Mouse (Mus musculus) CH12.LX (cell line): Measurements from ENCODE around the gene Krt20. TPM values are rescaled to one million over a fixed set of nuclear protein-coding genes. Genes with fewer than 3 reads are reported as not detected.

Experiments
- polyA plus RNA-seq: library from polyadenylated mRNA; unstranded; fragments of >175 nt; gene quantifications from 2 replicates; pipeline ENCODE4 v1.2.1, GENCODE M21; 2012; ENCODE audit warnings: low read depth; ENCODE audit not compliant: insufficient read length
- total RNA-seq, 2 experiments: library from RNA; depleted of rRNA; stranded (reverse); fragments of 300-350 nt in 1 of 2; fragments of >200 nt in 1 of 2; gene quantifications; 2 replicates each; pipeline ENCODE4 v1.2.3; 2012 to 2014

Krt20 gene
- total and polyA plus RNA-seq, 3 experiments, result not detected

Other genes with a start within 250 kb of the Krt20 start
Only the 20 nearest of the 30 such genes appear.
- gene Krt24, start 152.9 kb downstream of the Krt20 start, total RNA-seq (2012; rRNA removed), result not detected in 2 replicates
- not detected in 2 replicates for gene Krt24, start 152.9 kb downstream of the Krt20 start, total RNA-seq (2014; rRNA removed)
- gene Krt24, start 152.9 kb downstream of the Krt20 start, polyA plus RNA-seq, result not detected in 2 replicates
- gene Krt25, start 115.2 kb downstream of the Krt20 start, total RNA-seq (2012; rRNA removed), result 0.42 and 1.0 TPM in 2 replicates
- 0.17 and 0.36 TPM in 2 replicates for gene Krt25, start 115.2 kb downstream of the Krt20 start, total RNA-seq (2014; rRNA removed)
- 0.69 and 0.75 TPM in 2 replicates for gene Krt25, start 115.2 kb downstream of the Krt20 start, polyA plus RNA-seq
- not detected in 2 replicates for gene Krt26, start 100.2 kb downstream of the Krt20 start, total RNA-seq (2012; rRNA removed)
- not detected in 2 replicates for gene Krt26, start 100.2 kb downstream of the Krt20 start, total RNA-seq (2014; rRNA removed)
- not detected in 2 replicates for gene Krt26, start 100.2 kb downstream of the Krt20 start, polyA plus RNA-seq
- not detected in 2 replicates for gene Krt27, start 87.0 kb downstream of the Krt20 start, total RNA-seq (2012; rRNA removed)
- not detected in 2 replicates for gene Krt27, start 87.0 kb downstream of the Krt20 start, total RNA-seq (2014; rRNA removed)
- not detected in 2 replicates for gene Krt27, start 87.0 kb downstream of the Krt20 start, polyA plus RNA-seq
- 0.13 TPM in 1 of 2 replicates, not detected in the other for gene Krt28, start 63.2 kb downstream of the Krt20 start, total RNA-seq (2012; rRNA removed)
- not detected in 2 replicates for gene Krt28, start 63.2 kb downstream of the Krt20 start, total RNA-seq (2014; rRNA removed)
- 0.14 and 0.27 TPM in 2 replicates for gene Krt28, start 63.2 kb downstream of the Krt20 start, polyA plus RNA-seq
- 3.0 and 3.4 TPM in 2 replicates for gene Krt10, start 48.8 kb downstream of the Krt20 start, total RNA-seq (2012; rRNA removed)
- 9.0 and 9.3 TPM in 2 replicates for gene Krt10, start 48.8 kb downstream of the Krt20 start, total RNA-seq (2014; rRNA removed)
- gene Krt10, start 48.8 kb downstream of the Krt20 start, polyA plus RNA-seq, result 12.2 and 15.3 TPM in 2 replicates
- not detected in 2 replicates for gene Krt12, start 15.9 kb downstream of the Krt20 start, total RNA-seq (2012; rRNA removed)
- gene Krt12, start 15.9 kb downstream of the Krt20 start, total RNA-seq (2014; rRNA removed), result not detected in 2 replicates
- not detected in 2 replicates for gene Krt12, start 15.9 kb downstream of the Krt20 start, polyA plus RNA-seq
- gene Krt23, start 55.0 kb upstream of the Krt20 start, total RNA-seq (2012; rRNA removed), result not detected in 2 replicates
- not detected in 2 replicates for gene Krt23, start 55.0 kb upstream of the Krt20 start, total RNA-seq (2014; rRNA removed)
- gene Krt23, start 55.0 kb upstream of the Krt20 start, polyA plus RNA-seq, result not detected in 2 replicates
- not detected in 2 replicates for gene Krt39, start 83.2 kb upstream of the Krt20 start, total RNA-seq (2012; rRNA removed)
- not detected in 2 replicates for gene Krt39, start 83.2 kb upstream of the Krt20 start, total RNA-seq (2014; rRNA removed)
- not detected in 2 replicates for gene Krt39, start 83.2 kb upstream of the Krt20 start, polyA plus RNA-seq
- gene Krt40, start 105.0 kb upstream of the Krt20 start, total RNA-seq (2012; rRNA removed), result not detected in 2 replicates
- not detected in 2 replicates for gene Krt40, start 105.0 kb upstream of the Krt20 start, total RNA-seq (2014; rRNA removed)
- not detected in 2 replicates for gene Krt40, start 105.0 kb upstream of the Krt20 start, polyA plus RNA-seq
- gene Krtap3-3, start 112.7 kb upstream of the Krt20 start, total RNA-seq (2012; rRNA removed), result not detected in 2 replicates
- gene Krtap3-3, start 112.7 kb upstream of the Krt20 start, total RNA-seq (2014; rRNA removed), result not detected in 2 replicates
- gene Krtap3-3, start 112.7 kb upstream of the Krt20 start, polyA plus RNA-seq, result not detected in 2 replicates
- not detected in 2 replicates for gene Krtap3-2, start 118.7 kb upstream of the Krt20 start, total RNA-seq (2012; rRNA removed)
- gene Krtap3-2, start 118.7 kb upstream of the Krt20 start, total RNA-seq (2014; rRNA removed), result not detected in 2 replicates
- not detected in 2 replicates for gene Krtap3-2, start 118.7 kb upstream of the Krt20 start, polyA plus RNA-seq
- not detected in 2 replicates for gene Gm11939, start 121.3 kb upstream of the Krt20 start, total RNA-seq (2012; rRNA removed)
- gene Gm11939, start 121.3 kb upstream of the Krt20 start, total RNA-seq (2014; rRNA removed), result not detected in 2 replicates
- not detected in 2 replicates for gene Gm11939, start 121.3 kb upstream of the Krt20 start, polyA plus RNA-seq
- not detected in 2 replicates for gene Krtap3-1, start 128.5 kb upstream of the Krt20 start, total RNA-seq (2012; rRNA removed)
- gene Krtap3-1, start 128.5 kb upstream of the Krt20 start, total RNA-seq (2014; rRNA removed), result not detected in 2 replicates
- not detected in 2 replicates for gene Krtap3-1, start 128.5 kb upstream of the Krt20 start, polyA plus RNA-seq
- gene Krtap1-5, start 142.9 kb upstream of the Krt20 start, total RNA-seq (2012; rRNA removed), result not detected in 2 replicates
- not detected in 2 replicates for gene Krtap1-5, start 142.9 kb upstream of the Krt20 start, total RNA-seq (2014; rRNA removed)
- not detected in 2 replicates for gene Krtap1-5, start 142.9 kb upstream of the Krt20 start, polyA plus RNA-seq
- gene Krtap1-4, start 145.5 kb upstream of the Krt20 start, total RNA-seq (2012; rRNA removed), result not detected in 2 replicates
- not detected in 2 replicates for gene Krtap1-4, start 145.5 kb upstream of the Krt20 start, total RNA-seq (2014; rRNA removed)
- gene Krtap1-4, start 145.5 kb upstream of the Krt20 start, polyA plus RNA-seq, result not detected in 2 replicates
- gene Krtap1-3, start 153.2 kb upstream of the Krt20 start, total RNA-seq (2012; rRNA removed), result not detected in 2 replicates
- gene Krtap1-3, start 153.2 kb upstream of the Krt20 start, total RNA-seq (2014; rRNA removed), result not detected in 2 replicates
- gene Krtap1-3, start 153.2 kb upstream of the Krt20 start, polyA plus RNA-seq, result not detected in 2 replicates
- gene Krtap9-3, start 160.0 kb upstream of the Krt20 start, total RNA-seq (2012; rRNA removed), result not detected in 2 replicates
- gene Krtap9-3, start 160.0 kb upstream of the Krt20 start, total RNA-seq (2014; rRNA removed), result not detected in 2 replicates
- not detected in 2 replicates for gene Krtap9-3, start 160.0 kb upstream of the Krt20 start, polyA plus RNA-seq
- not detected in 2 replicates for gene Gm11938, start 165.2 kb upstream of the Krt20 start, total RNA-seq (2012; rRNA removed)
- not detected in 2 replicates for gene Gm11938, start 165.2 kb upstream of the Krt20 start, total RNA-seq (2014; rRNA removed)
- gene Gm11938, start 165.2 kb upstream of the Krt20 start, polyA plus RNA-seq, result not detected in 2 replicates
- not detected in 2 replicates for gene Gm11937, start 172.0 kb upstream of the Krt20 start, total RNA-seq (2012; rRNA removed)
- gene Gm11937, start 172.0 kb upstream of the Krt20 start, total RNA-seq (2014; rRNA removed), result not detected in 2 replicates
- gene Gm11937, start 172.0 kb upstream of the Krt20 start, polyA plus RNA-seq, result not detected in 2 replicates